Mouse (Mus musculus) forebrain, embryonic 16.5 days (tissue): Measurements from ENCODE around the gene Lyzl4. TPM values are rescaled to one million over a fixed set of nuclear protein-coding genes. Genes with fewer than 3 reads are reported as not detected.

Experiments used
- ATAC-seq: fragments of 200-750 bp; cut with Nextera tagmentation; 2 replicates; pipeline ENCODE4 v1.8.0; 2017; ENCODE audit warnings: mild to moderate bottlenecking, moderate library complexity
- H3K27ac ChIP-seq: fragments of 300-500 bp; sonication (generic); 2 replicates; pipeline ENCODE4 v1.5.1; 2014; ENCODE audit warnings: low read length, control low read depth
- H3K27me3 ChIP-seq: fragments of 300-500 bp; sonication (generic); replicated peaks from 2 replicates; pipeline ENCODE4 v1.6.1; 2014; ENCODE audit warnings: low read length; ENCODE audit not compliant: control insufficient read depth, insufficient read depth
- H3K36me3 ChIP-seq: fragments of 300-500 bp; sonication (generic); 2 replicates; pipeline ENCODE4 v1.6.1; 2014; ENCODE audit not compliant: control insufficient read depth, insufficient read depth
- H3K4me1 ChIP-seq: fragments of 300-500 bp; sonication (generic); replicated peaks from 2 replicates; pipeline ENCODE4 v1.6.1; 2014; ENCODE audit warnings: low read length; ENCODE audit not compliant: control insufficient read depth, insufficient read depth
- H3K4me2 ChIP-seq: fragments of 300-500 bp; sonication (generic); 2 replicates; pipeline ENCODE4 v1.6.1; 2014; ENCODE audit warnings: mild to moderate bottlenecking, low read length, control low read depth
- H3K4me3 ChIP-seq: fragments of 300-500 bp; sonication (generic); replicated peaks from 2 replicates; pipeline ENCODE4 v1.5.1; 2014; ENCODE audit warnings: mild to moderate bottlenecking, low read length, control low read depth
- H3K9ac ChIP-seq: fragments of 300-500 bp; sonication (generic); replicated peaks from 2 replicates; pipeline ENCODE4 v1.6.1; 2014; ENCODE audit warnings: low read depth, low read length, control low read depth
- H3K9me3 ChIP-seq: fragments of 300-500 bp; sonication (generic); 2 replicates; pipeline ENCODE4 v1.6.1; 2016; ENCODE audit warnings: low read length; ENCODE audit not compliant: control insufficient read depth
- WGBS: fragments of 180-500 bp; shearing (Covaris S2); extraction: QIAGEN DNeasy Blood & Tissue Kit; methylation state at CpG from one replicate; pipeline ENCODE4 v1.1.7; 2014; 5-methylcytosine and 5-hydroxymethylcytosine counted together
- polyA plus RNA-seq: library from polyadenylated mRNA; unstranded; fragments of >200 nt; fragmentation: Nextera tagmentation; extraction: Ambion mirVana; gene quantifications from 2 replicates; pipeline ENCODE4 v1.2.1, GENCODE M21; 2015

The Lyzl4 gene
- polyA plus RNA-seq, 1 experiment from 2014 or later, result not detected

DNA sequence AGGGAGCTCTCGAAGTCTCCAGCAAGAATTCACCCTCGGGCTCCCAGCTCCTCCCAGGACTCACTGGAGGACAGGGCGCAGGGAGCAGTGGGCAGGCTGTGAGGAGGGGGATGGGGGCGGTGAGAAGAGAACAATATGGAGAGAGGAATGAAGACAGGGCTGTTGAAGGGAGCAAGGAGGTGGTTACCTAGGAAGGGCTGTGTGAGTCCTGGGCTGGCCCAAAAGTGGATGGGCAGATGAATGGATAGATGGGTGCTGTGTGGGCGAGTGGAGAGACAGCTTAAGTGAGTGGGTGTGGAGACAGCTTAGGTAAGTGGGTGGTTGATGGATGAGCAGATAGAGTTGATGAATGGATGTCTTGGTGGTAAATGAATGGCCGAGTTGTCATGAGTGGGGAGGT lies 21.6 kb upstream of the Lyzl4 start:
- WGBS, result 76% methylated on average over 6 of the region's 6 CpGs

DNA sequence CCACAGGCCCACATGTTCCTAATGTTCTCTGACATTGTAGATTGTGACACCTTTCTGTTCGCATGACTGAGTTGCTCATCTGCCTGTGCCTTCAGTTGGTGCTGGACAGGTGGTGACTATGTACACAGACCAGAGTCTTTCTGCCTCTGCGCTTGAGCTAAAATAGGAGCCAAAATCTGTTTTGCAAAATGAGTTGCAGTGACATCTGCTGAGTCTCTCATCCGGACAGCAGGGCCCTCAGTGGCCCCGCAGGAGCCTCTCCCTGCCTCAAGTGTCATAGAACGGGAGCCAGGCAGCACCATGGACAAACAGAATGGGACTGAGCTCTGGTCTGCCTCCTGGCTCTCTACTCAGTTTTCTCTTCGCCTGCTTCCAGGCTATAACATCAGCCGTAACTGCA lies 17.9 kb upstream of the Lyzl4 start:
- Histone ChIP-seq H3K4me1 (no peaks in the 10 kb centered on the region; the same call in 1 of the 2 replicates), H3K36me3 (no peaks in the 10 kb centered on the region), H3K27me3 (no peaks in the 10 kb centered on the region), H3K9ac (no peak overlapping the region), H3K4me2 (no peak overlapping the region), H3K9me3 (no peaks in the 10 kb centered on the region), H3K4me3 (no peak overlapping the region), H3K27ac (no peak overlapping the region)
- ATAC-seq, result no peak
- 72% methylated on average over 7 of the region's 7 CpGs for WGBS

More for the DNA sequence above, 21.6 kb upstream of the Lyzl4 start:
- Histone ChIP-seq H3K9me3 (no peaks in the 10 kb centered on the region), H3K9ac (no peak overlapping the region), H3K4me3 (no peak overlapping the region), H3K4me2 (no peak overlapping the region), H3K4me1 (peaks cover 22% of the 10 kb centered on the region), H3K36me3 (no peaks in the 10 kb centered on the region), H3K27ac (no peak overlapping the region), H3K27me3 (no peaks in the 10 kb centered on the region)
- ATAC-seq, result no peak

DNA sequence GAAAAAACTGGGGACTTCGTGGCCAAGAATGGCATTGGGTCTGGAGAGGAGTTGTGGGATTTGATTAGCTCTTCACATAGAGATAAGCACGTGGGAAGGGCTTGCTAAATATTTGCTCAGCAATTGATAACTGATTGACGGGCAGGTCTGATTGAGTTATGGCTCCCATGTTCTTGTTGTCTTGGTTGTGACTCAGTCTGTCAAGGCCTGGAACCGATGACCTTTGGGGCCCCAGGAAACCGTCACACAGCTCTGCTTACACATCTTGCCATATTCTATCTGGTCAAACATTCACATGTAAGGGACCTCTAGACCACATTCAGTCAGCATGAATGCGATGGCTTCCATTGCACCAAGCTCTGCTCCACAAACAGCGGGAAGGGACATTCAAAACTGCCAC lies 16.4 kb upstream of the Lyzl4 start:
- H3K4me2 ChIP-seq, result no peak overlapping the region
- H3K4me1 ChIP-seq, result no peaks in the 10 kb centered on the region; the same call in 1 of the 2 replicates
- H3K9ac ChIP-seq, result no peak overlapping the region
- no peaks in the 10 kb centered on the region for H3K9me3 ChIP-seq
- ATAC-seq, result no peak
- H3K4me3 ChIP-seq, result no peak overlapping the region
- no peak overlapping the region for H3K27ac ChIP-seq
- H3K36me3 ChIP-seq, result no peaks in the 10 kb centered on the region
- no peaks in the 10 kb centered on the region for H3K27me3 ChIP-seq
- WGBS, result 91% methylated on average over 7 of the region's 7 CpGs

DNA sequence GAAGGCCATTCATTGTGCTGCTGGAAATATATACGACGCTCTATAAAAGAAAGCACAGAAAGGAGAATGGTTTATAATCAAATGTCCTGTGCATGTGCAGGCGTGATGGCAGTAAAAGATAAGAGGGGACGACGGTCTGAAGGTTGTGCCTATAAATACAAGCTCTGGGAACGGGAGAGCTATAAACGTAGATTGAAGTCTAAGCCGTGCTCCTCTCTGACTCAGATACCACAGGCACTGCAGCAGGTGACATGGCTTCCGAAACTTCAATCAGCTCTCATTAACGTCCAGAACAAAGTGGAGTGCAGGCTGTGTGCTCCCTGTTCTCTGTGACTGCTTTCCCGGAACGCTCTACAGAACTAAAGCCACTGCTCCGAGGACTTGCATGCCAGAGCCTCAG lies 15.2 kb upstream of the Lyzl4 start:
- H3K4me1 ChIP-seq, result no peaks in the 10 kb centered on the region; the same call in 1 of the 2 replicates
- H3K9ac ChIP-seq, result no peak overlapping the region
- H3K27me3 ChIP-seq, result no peaks in the 10 kb centered on the region
- no peak for ATAC-seq
- H3K4me3 ChIP-seq, result no peak overlapping the region
- no peak overlapping the region for H3K27ac ChIP-seq
- WGBS, result 63% methylated on average over 13 of the region's 13 CpGs
- H3K4me2 ChIP-seq, result no peak overlapping the region
- H3K9me3 ChIP-seq, result no peaks in the 10 kb centered on the region
- H3K36me3 ChIP-seq, result no peaks in the 10 kb centered on the region

DNA sequence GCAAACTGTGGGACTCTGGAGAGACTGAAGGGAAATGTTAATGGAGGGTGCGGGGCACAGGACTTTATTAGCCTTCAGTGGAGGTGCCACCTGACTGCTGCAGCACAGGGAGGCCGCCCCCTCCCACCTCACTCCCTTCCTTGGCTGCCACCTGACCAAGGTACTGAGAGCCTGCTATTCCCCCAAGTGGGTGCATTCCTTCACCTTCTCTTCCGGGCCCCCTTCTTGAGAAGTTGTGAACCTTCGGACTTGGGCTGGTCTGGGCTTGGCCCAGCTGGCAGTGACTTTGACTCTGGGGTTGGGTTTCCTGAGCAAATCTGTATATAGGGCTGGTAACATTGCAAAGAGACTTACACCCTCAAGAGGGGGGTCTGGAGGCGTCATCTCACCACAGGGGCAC lies 14.4 kb upstream of the Lyzl4 start:
- Histone ChIP-seq H3K36me3 (no peaks in the 10 kb centered on the region), H3K4me1 (no peaks in the 10 kb centered on the region; the same call in 1 of the 2 replicates), H3K9ac (no peak overlapping the region), H3K4me3 (no peak overlapping the region), H3K27ac (no peak overlapping the region), H3K9me3 (no peaks in the 10 kb centered on the region), H3K4me2 (no peak overlapping the region), H3K27me3 (no peaks in the 10 kb centered on the region)
- no peak for ATAC-seq
- WGBS, result 93% methylated on average over 5 of the region's 5 CpGs

DNA sequence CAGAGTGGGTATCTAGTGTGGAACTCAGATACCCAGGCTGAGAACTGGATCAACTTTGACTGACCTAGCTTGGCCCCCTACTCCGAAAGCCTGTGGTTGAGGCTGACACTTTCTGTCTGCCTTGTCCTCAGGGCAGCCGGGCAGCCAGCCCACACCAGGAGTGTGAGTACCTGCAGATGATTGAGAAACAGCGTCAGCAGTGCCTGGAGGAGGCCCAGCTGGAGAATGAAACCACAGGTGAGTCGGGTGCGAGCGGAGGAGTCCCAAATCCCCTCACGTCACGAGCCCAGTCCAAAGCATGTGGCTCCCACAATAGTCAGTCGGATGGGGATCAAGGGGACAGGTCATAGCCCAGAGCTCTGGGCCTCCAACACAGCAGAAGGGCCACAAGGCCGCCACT lies 11.8 kb upstream of the Lyzl4 start:
- Histone ChIP-seq H3K4me1 (no peaks in the 10 kb centered on the region; the same call in 1 of the 2 replicates), H3K4me3 (no peak overlapping the region), H3K9ac (no peak overlapping the region), H3K9me3 (no peaks in the 10 kb centered on the region), H3K27me3 (no peaks in the 10 kb centered on the region), H3K36me3 (no peaks in the 10 kb centered on the region), H3K4me2 (no peak overlapping the region), H3K27ac (no peak overlapping the region)
- ATAC-seq, result no peak
- WGBS, result 91% methylated on average over 10 of the region's 10 CpGs

DNA sequence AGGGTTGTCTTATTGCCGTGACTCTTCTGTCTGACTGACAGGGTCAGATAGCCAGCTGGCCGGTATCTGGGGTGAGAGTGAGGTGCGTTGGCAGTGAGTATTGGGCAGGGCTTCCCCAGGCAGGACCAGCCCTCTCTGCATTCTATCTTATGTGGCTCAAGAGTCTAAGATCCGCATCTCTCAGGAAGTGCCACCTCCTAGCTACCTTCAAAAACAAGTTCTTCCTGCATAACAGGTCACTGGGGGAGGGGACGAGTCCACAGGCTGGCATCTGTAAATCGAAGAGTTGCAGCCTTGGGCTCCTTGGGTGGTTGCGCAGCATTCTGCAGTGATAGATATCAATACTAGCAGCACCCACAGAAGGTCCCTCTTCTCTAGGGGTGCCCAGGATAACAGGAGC lies 5.1 kb upstream of the Lyzl4 start:
- no peak overlapping the region for H3K9ac ChIP-seq
- H3K4me2 ChIP-seq, result no peak overlapping the region
- H3K27me3 ChIP-seq, result peaks cover 10% of the 10 kb centered on the region
- WGBS, result 83% methylated on average over 7 of the region's 7 CpGs
- H3K9me3 ChIP-seq, result no peaks in the 10 kb centered on the region
- no peak overlapping the region for H3K4me3 ChIP-seq
- peaks cover 12% of the 10 kb centered on the region for H3K4me1 ChIP-seq
- H3K36me3 ChIP-seq, result no peaks in the 10 kb centered on the region
- no peak for ATAC-seq
- H3K27ac ChIP-seq, result no peak overlapping the region

DNA sequence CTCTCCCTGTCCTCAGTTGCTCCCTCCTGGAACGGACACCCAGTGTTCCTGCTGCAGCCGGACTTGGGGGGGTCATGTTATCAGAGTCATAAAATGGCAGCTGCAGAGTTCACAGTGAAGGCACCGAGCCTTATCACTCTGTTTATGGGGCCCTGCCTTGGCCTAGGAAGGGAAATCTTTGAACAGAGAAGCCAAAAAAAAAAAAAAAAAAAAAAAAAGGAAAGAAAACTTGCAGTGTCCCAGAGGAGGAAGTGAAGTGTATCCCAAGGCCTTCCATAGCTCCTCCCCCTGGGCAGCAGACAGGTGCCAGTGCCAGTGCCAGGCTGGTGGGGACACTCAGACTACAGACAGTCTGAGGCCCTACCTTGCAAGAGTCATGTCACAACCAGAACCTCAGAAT lies 3.0 kb upstream of the Lyzl4 start:
- Histone ChIP-seq H3K9me3 (no peaks in the 10 kb centered on the region), H3K36me3 (no peaks in the 10 kb centered on the region), H3K4me3 (no peak overlapping the region), H3K27ac (no peak overlapping the region), H3K27me3 (peaks cover 18% of the 10 kb centered on the region), H3K4me1 (peaks cover 17% of the 10 kb centered on the region), H3K9ac (no peak overlapping the region), H3K4me2 (no peak overlapping the region)
- WGBS, result 79% methylated on average over 3 of the region's 3 CpGs
- ATAC-seq, result no peak

DNA sequence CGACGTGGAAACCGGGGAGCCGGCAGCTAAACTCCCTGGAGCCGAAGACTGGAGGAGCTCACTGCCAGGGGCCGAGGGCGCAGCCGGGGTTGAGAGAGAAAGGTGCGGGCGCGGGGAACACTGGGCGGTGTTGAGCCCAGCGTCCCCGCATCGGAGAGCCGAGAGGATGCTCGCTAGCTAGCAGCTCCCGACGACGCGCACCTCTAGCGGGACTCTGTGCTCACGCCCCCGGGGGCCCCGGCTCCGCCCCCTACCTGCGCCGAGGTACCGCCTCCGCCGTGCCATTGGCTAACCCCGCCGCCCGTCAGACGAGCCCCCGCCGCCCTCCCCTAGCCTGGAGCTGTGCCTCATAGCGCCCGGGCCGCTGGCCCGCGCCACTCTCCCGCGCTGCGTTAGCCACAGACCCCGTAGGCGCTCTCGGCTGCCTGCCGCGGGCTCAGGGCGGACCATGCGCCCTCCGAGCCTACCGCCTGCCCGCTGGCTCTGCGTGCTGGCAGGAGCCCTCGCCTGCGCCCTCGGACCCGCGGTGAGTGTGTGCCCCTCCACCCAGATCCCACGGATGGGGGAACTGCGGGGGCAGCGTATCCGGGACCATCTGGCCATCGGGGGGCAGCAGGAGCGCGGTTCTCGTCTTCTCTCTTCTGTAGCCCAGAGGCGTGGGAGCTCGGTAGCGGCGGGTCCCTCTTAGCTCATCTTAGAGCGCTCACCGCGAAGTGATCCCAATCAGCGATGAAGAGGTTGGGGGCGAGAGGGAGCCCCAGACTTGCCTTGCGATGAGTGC lies 695 bp upstream of the Lyzl4 start, which contains the start of gene Vipr1:
Gene Vipr1 (plus strand): TSS at position 316 of the 781 bp plus-strand sequence.
- Histone ChIP-seq H3K4me1 (peaks cover 20% of the 10 kb centered on the region), H3K27me3 (peaks cover 20% of the 10 kb centered on the region), H3K4me2 (peak within 1 kb of the TSS; percentile 90), H3K9ac (peak within 1 kb of the TSS; percentile 64), H3K4me3 (peak within 1 kb of the TSS; percentile 58), H3K36me3 (no peaks in the 10 kb centered on the region), H3K9me3 (no peaks in the 10 kb centered on the region), H3K27ac (no peak within 1 kb of the TSS)
- under 1% methylated on average over 72 of the region's 79 CpGs for WGBS
- ATAC-seq, result peak; percentile 94
